7 mouse cellular contexts compared by ENCODE assay signal in the genomic region with DNA sequence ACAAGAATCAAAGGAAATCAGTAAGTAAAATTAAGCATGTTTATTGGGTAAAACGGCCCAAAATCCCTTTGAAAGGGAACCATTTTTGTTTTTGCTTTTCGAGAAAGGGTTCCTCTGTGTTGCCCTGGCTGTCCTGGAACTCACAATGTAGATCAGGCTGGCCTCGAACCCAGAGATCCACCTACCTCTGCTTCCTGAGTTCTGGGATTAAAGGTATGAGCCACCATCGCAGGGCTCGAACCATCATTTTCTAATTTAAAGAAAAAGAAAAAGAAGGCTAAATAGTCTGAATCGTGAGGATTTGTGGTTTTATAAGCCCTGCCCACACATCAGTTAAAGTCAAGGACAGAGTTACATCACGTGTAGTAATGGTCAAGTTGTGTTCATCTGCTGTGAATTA. TPM values are rescaled to one million over a fixed set of nuclear protein-coding genes. Genes with fewer than 3 reads are reported as not detected.
DNase-seq lines count a peak whose midpoint lies in the region; TF ChIP-seq lines count a peak whose summit lies in the region.

No protein-coding gene starts in this region.

- TF ChIP-seq CTCF in embryonic fibroblast, embryonic 13.5 days (IDR thresholded peaks at IDR 0.05; ENCODE audit: borderline replicate concordance, insufficient read depth, low read length), result no peak

- H3K4me1 ChIP-seq in embryonic fibroblast, embryonic 13.5 days (ENCODE audit: control insufficient read depth, insufficient read depth, low read length), result 0 out of 2 replicates have a peak, but pooled peaks cover 3% of the 10 kb centered on the region

- DNase-seq in spleen, postnatal 10 days (ENCODE audit: low spot score in 2 of 2), result peak; percentile 22 to 24
- no peak for DNase-seq in spleen, adult 18-20 months
- peak; percentile 9 for DNase-seq in liver
- DNase-seq in embryo, embryonic 9.5 days (ENCODE audit: extremely low spot score), result no peak
- no peak for DNase-seq in right cerebral cortex, adult 18-20 months
- DNase-seq in thymus, postnatal 0 days (ENCODE audit: low spot score), result no peak

- no peak for TF ChIP-seq POLR2A in embryonic fibroblast, embryonic 13.5 days (IDR thresholded peaks at IDR 0.05; ENCODE audit: low read depth, low read length)

- no peak overlapping the region for H3K27ac ChIP-seq in embryonic fibroblast, embryonic 13.5 days (ENCODE audit: insufficient read depth, low read length)

- peak overlapping the region; percentile 91 for H3K4me3 ChIP-seq in embryonic fibroblast, embryonic 13.5 days (ENCODE audit: insufficient read depth, low read length)

RNA-seq across cellular contexts. Expression of gene Rnf168, which starts 1.1 kb away (rescaled TPM):
- polyA plus RNA-seq in embryonic fibroblast, embryonic 13.5 days (2011; ENCODE audit: insufficient read length, low read depth, missing spikeins), result 20.2 and 27.4 TPM in 2 replicates
- polyA plus RNA-seq in thymus, postnatal 0 days (2015; fragmentation: Nextera tagmentation; extraction: Ambion mirVana), result 24.6 and 31.5 TPM in 2 replicates

RNA-seq across cellular contexts. Expression of gene Smco1, which starts 7.1 kb away (rescaled TPM):
- not detected in 2 replicates for polyA plus RNA-seq in embryonic fibroblast, embryonic 13.5 days (2011; ENCODE audit: insufficient read length, low read depth, missing spikeins)
- not detected in 2 replicates for polyA plus RNA-seq in thymus, postnatal 0 days (2015; fragmentation: Nextera tagmentation; extraction: Ambion mirVana)

RNA-seq across cellular contexts. Expression of gene Wdr53, which starts 31.4 kb away (rescaled TPM):
- polyA plus RNA-seq in embryonic fibroblast, embryonic 13.5 days (2011; ENCODE audit: insufficient read length, low read depth, missing spikeins), result 11.1 and 11.3 TPM in 2 replicates
- 23.9 and 26.8 TPM in 2 replicates for polyA plus RNA-seq in thymus, postnatal 0 days (2015; fragmentation: Nextera tagmentation; extraction: Ambion mirVana)

RNA-seq across cellular contexts. Expression of gene Fbxo45, which starts 31.4 kb away (rescaled TPM):
- polyA plus RNA-seq in embryonic fibroblast, embryonic 13.5 days (2011; ENCODE audit: insufficient read length, low read depth, missing spikeins), result 12.4 and 16.1 TPM in 2 replicates
- 8.8 and 11.9 TPM in 2 replicates for polyA plus RNA-seq in thymus, postnatal 0 days (2015; fragmentation: Nextera tagmentation; extraction: Ambion mirVana)

RNA-seq across cellular contexts. Expression of gene Ubxn7, which starts 53.7 kb away (rescaled TPM):
- 36.6 and 37.7 TPM in 2 replicates for polyA plus RNA-seq in embryonic fibroblast, embryonic 13.5 days (2011; ENCODE audit: insufficient read length, low read depth, missing spikeins)
- 20.0 and 21.8 TPM in 2 replicates for polyA plus RNA-seq in thymus, postnatal 0 days (2015; fragmentation: Nextera tagmentation; extraction: Ambion mirVana)

Comparison
In these comparisons a context has a peak if more than half of its experiments do, and no peak if none do; other contexts are left out.
1. DNase-seq: peak in spleen, postnatal 10 days (2 of 2) and liver (single experiment); none in spleen, adult 18-20 months (0 of 2), embryo, embryonic 9.5 days (single experiment), right cerebral cortex, adult 18-20 months (single experiment) and thymus, postnatal 0 days (single experiment).